Mouse (Mus musculus): Measurements from ENCODE around the gene Rb1. TPM values are rescaled to one million over a fixed set of nuclear protein-coding genes. Genes with fewer than 3 reads are reported as not detected.
A peak's percentile ranks its signal among the peaks of the same experiment; 100 is the strongest.

Gene Rb1
- polyA plus RNA-seq, 1 experiment from 2014 or later = 27.5 TPM

- no peak overlapping the region for H3K27ac ChIP-seq (replicated peaks)
- WGBS = 26% methylated on average over 5 of the region's 5 CpGs
- H3K27me3 ChIP-seq = no peaks in the 10 kb centered on the region
- H3K9me3 ChIP-seq = no peaks in the 10 kb centered on the region
- no peak overlapping the region for H3K4me3 ChIP-seq
- H3K4me2 ChIP-seq = no peak overlapping the region
- H3K9ac ChIP-seq = no peak overlapping the region
- H3K36me3 ChIP-seq = no peaks in the 10 kb centered on the region
- H3K4me1 ChIP-seq (replicated peaks) = peaks cover 9% of the 10 kb centered on the region; the same call in 1 of the 2 replicates
- ATAC-seq (ENCODE audit: low FRiP score, low read depth) = no peak
Measured at GRCm38 (mm10) chr14:73231286-73231982, 94.2 kb downstream of the Rb1 start.

DNA sequence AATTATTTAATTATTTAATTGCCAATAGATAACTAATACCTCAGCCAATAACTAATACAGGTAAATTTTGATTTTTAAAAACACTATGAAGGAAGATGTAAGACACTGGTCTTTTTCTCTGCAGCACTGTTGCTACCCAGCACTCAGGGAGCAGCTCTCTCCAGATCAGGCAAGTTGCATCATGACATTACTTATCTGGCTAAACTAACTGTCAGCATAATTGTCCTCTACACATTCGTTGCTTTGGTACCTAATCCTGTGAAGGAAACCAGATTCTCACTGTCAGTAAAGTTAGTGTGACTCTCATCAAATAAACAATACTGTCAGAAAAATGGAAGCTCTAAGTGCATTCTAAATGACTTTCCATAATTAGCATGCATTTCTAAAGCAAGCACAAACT lies 98.8 kb downstream of the Rb1 start:
- no peak overlapping the region for H3K4me2 ChIP-seq
- H3K27ac ChIP-seq (replicated peaks) = no peak overlapping the region

GRCm38 (mm10) chr14:73226346-73226745 lies 99.3 kb downstream of the Rb1 start:
- H3K9me3 ChIP-seq = no peaks in the 10 kb centered on the region
- H3K4me1 ChIP-seq (replicated peaks) = no peaks in the 10 kb centered on the region; the same call in 1 of the 2 replicates
- ATAC-seq (ENCODE audit: low FRiP score, low read depth) = peak; percentile 23; the same call in 1 of the 2 replicates
- no peaks in the 10 kb centered on the region for H3K27me3 ChIP-seq
- no peak overlapping the region for H3K4me2 ChIP-seq
- 0 out of 2 replicates have a peak, but pooled peaks cover 3% of the 10 kb centered on the region for H3K36me3 ChIP-seq
- 58% methylated on average over 3 of the region's 3 CpGs for WGBS
- H3K4me3 ChIP-seq = no peak overlapping the region
- no peak overlapping the region for H3K9ac ChIP-seq
- no peak overlapping the region for H3K27ac ChIP-seq (replicated peaks)

More for the DNA sequence above, 98.8 kb downstream of the Rb1 start:
- Histone ChIP-seq H3K9ac (no peak overlapping the region), H3K9me3 (no peaks in the 10 kb centered on the region), H3K36me3 (0 out of 2 replicates have a peak, but pooled peaks cover 3% of the 10 kb centered on the region), H3K27me3 (no peaks in the 10 kb centered on the region), H3K4me1 (replicated peaks) (no peaks in the 10 kb centered on the region; the same call in 1 of the 2 replicates), H3K4me3 (no peak overlapping the region)
- ATAC-seq (ENCODE audit: low FRiP score, low read depth) = no peak
- 33% methylated on average over 1 of the region's 1 CpGs for WGBS

DNA sequence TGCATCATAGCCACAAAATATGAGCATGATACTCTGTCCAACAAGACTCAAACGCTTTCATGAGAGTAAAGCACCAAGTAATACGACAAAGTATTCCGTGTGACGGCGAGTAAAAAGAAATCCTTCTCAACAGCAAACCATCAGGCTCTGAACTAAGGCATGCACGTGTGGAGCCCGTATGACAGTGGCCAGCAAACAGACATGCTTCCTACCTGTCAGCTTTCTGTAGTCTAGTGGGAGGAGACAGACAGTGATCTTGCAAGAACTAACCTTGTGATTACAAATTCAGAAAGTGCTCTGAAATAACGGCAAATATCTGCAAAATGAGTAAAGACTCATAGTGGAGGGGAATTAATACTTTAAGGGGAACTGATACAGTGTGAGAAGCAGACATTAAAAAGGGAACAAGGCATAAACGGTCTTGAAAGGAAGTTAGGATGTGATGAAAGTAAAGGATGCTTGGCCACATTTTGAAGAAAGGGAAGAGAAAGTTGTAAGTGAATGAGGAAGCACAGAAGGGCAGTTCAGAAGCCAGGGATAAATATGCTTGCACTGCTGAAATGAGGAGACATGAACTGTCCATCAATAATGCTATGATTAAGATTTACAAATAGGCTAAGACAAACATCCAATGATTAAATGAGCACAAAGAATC lies 103.2 kb downstream of the Rb1 start:
- Histone ChIP-seq H3K27me3 (no peaks in the 10 kb centered on the region), H3K36me3 (0 out of 2 replicates have a peak, but pooled peaks cover 3% of the 10 kb centered on the region), H3K4me2 (no peak overlapping the region), H3K9me3 (no peaks in the 10 kb centered on the region), H3K4me1 (replicated peaks) (no peaks in the 10 kb centered on the region), H3K4me3 (no peak overlapping the region), H3K27ac (replicated peaks) (no peak overlapping the region), H3K9ac (no peak overlapping the region)
- ATAC-seq (ENCODE audit: low FRiP score, low read depth) = no peak
- WGBS = 92% methylated on average over 9 of the region's 9 CpGs

- Histone ChIP-seq H3K36me3 (peaks cover 27% of the 10 kb centered on the region; the same call in 1 of the 2 replicates), H3K27me3 (no peaks in the 10 kb centered on the region), H3K4me2 (no peak overlapping the region), H3K27ac (replicated peaks) (0 out of 2 replicates have a peak overlapping the region, but pooled peaks have one; percentile 15), H3K4me3 (no peak overlapping the region), H3K4me1 (replicated peaks) (no peaks in the 10 kb centered on the region), H3K9me3 (no peaks in the 10 kb centered on the region), H3K9ac (no peak overlapping the region)
- 92% methylated on average over 1 of the region's 1 CpGs for WGBS
- ATAC-seq (ENCODE audit: low FRiP score, low read depth) = no peak
Measured at GRCm38 (mm10) chr14:73217062-73217461, 108.6 kb downstream of the Rb1 start.

DNA sequence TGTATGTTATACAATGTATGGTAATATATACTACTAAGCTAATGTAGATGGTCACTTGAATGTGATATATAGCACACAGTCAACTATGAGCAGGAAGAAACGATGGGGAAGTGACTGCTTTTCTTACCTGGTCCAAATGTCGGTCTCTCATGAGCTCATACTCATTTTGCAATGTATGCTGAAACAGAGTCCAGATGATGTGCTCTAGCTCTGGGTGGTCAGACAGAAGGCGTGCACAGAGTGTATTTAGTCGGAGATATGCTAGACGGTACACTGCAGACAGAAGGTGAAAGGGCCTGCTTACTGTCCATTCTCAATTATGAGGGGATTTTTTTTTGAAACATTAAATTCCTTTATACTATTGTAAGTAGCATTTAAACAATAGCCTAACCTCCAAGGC lies 114.1 kb downstream of the Rb1 start:
- H3K4me3 ChIP-seq = no peak overlapping the region
- no peak overlapping the region for H3K9ac ChIP-seq
- H3K27ac ChIP-seq (replicated peaks) = no peak overlapping the region
- H3K4me2 ChIP-seq = no peak overlapping the region
- no peaks in the 10 kb centered on the region for H3K27me3 ChIP-seq
- 96% methylated on average over 5 of the region's 5 CpGs for WGBS
- no peaks in the 10 kb centered on the region for H3K9me3 ChIP-seq
- H3K36me3 ChIP-seq = peaks cover 33% of the 10 kb centered on the region
- ATAC-seq (ENCODE audit: low FRiP score, low read depth) = no peak
- no peaks in the 10 kb centered on the region for H3K4me1 ChIP-seq (replicated peaks)

- H3K4me1 ChIP-seq (replicated peaks) = no peaks in the 10 kb centered on the region
- H3K9ac ChIP-seq = no peak overlapping the region
- no peak overlapping the region for H3K27ac ChIP-seq (replicated peaks)
- WGBS = 97% methylated on average over 8 of the region's 8 CpGs
- no peaks in the 10 kb centered on the region for H3K9me3 ChIP-seq
- H3K4me2 ChIP-seq = no peak overlapping the region
- H3K27me3 ChIP-seq = no peaks in the 10 kb centered on the region
- H3K36me3 ChIP-seq = peaks cover 26% of the 10 kb centered on the region
- ATAC-seq (ENCODE audit: low FRiP score, low read depth) = no peak
- H3K4me3 ChIP-seq = no peak overlapping the region
Measured at GRCm38 (mm10) chr14:73210196-73210595, 115.4 kb downstream of the Rb1 start.

DNA sequence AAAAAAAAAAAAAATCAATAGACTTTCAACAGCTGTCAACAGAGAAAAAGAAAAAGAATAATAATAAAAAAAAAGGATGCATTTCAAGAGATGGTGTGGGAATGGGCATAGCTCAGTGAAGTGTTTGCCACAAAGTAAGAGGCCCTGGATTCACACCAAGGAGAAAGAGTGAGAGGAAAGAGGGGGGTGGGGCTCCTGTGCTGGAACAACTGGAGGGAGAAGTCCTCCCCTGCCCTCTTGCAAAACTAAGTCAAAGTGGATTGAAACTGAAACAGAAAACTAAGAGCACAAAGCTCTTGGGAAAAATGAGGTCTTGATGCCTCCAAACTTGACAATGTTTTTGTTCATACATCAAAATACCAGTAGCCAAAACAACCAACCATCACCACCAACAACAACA lies 116.4 kb downstream of the Rb1 start:
- Histone ChIP-seq H3K9ac (no peak overlapping the region), H3K4me2 (no peak overlapping the region), H3K4me3 (no peak overlapping the region), H3K4me1 (replicated peaks) (no peaks in the 10 kb centered on the region), H3K9me3 (no peaks in the 10 kb centered on the region), H3K27me3 (no peaks in the 10 kb centered on the region), H3K27ac (replicated peaks) (no peak overlapping the region), H3K36me3 (peaks cover 23% of the 10 kb centered on the region)
- no peak for ATAC-seq (ENCODE audit: low FRiP score, low read depth)

DNA sequence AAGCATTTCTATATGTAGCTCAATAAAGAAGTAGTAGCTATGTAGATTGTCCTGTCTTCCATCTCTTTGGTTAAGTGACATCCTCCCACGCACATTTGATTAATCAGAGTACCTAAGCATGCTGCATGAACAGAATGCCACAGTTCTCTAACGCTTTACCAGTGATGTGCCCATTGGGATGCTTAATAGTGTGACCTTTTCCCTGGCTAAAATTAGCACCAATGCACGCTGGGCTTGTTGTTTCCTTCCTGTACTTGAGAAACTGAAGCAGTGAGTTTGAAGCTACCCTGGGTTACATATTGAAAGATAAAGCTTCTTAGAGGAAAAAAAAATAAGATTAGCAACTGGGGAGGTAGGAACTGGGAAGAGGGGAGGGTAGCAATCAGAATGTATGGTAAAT lies 121.6 kb downstream of the Rb1 start:
- Histone ChIP-seq H3K4me1 (replicated peaks) (no peaks in the 10 kb centered on the region), H3K4me3 (no peak overlapping the region), H3K36me3 (peaks cover 14% of the 10 kb centered on the region; the same call in 1 of the 2 replicates), H3K9ac (no peak overlapping the region), H3K4me2 (no peak overlapping the region), H3K9me3 (no peaks in the 10 kb centered on the region), H3K27ac (replicated peaks) (no peak overlapping the region), H3K27me3 (no peaks in the 10 kb centered on the region)
- no peak for ATAC-seq (ENCODE audit: low FRiP score, low read depth)
- WGBS = 72% methylated on average over 3 of the region's 3 CpGs

- Histone ChIP-seq H3K4me1 (replicated peaks) (no peaks in the 10 kb centered on the region), H3K4me3 (no peak overlapping the region), H3K9me3 (no peaks in the 10 kb centered on the region), H3K27me3 (no peaks in the 10 kb centered on the region), H3K9ac (no peak overlapping the region), H3K27ac (replicated peaks) (no peak overlapping the region), H3K4me2 (no peak overlapping the region), H3K36me3 (peaks cover 34% of the 10 kb centered on the region)
- no peak for ATAC-seq (ENCODE audit: low FRiP score, low read depth)
- WGBS = 83% methylated on average over 3 of the region's 3 CpGs
Measured at GRCm38 (mm10) chr14:73201447-73201846, 124.2 kb downstream of the Rb1 start.

DNA sequence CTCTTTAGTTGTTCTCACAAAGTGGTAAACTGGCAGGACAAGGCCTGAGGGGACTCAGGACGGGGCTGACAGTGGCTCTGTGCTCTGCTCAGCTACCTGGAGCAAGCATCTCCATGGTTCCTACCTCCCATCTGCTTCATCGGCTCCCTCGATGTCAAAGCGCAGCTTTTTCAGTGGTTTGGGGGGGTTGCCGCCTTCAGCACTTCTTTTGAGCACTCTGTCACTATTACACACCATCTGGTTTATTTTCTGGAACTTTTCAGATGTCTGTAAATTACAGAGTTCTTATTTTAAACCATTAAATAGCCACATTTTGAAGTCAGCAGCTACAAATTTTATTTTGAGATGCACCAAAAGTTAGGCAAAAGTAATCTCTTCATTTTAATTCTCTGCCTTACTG lies 126.6 kb downstream of the Rb1 start:
- no peak overlapping the region for H3K27ac ChIP-seq (replicated peaks)
- no peaks in the 10 kb centered on the region for H3K9me3 ChIP-seq
- no peaks in the 10 kb centered on the region for H3K27me3 ChIP-seq
- no peak overlapping the region for H3K4me2 ChIP-seq
- no peak overlapping the region for H3K4me3 ChIP-seq
- 69% methylated on average over 5 of the region's 5 CpGs for WGBS
- H3K9ac ChIP-seq = no peak overlapping the region
- ATAC-seq (ENCODE audit: low FRiP score, low read depth) = no peak
- peaks cover 38% of the 10 kb centered on the region for H3K36me3 ChIP-seq
- H3K4me1 ChIP-seq (replicated peaks) = no peaks in the 10 kb centered on the region

GRCm38 (mm10) chr14:73186875-73187274 lies 138.7 kb downstream of the Rb1 start:
- H3K4me1 ChIP-seq (replicated peaks) = no peaks in the 10 kb centered on the region
- ATAC-seq (ENCODE audit: low FRiP score, low read depth) = no peak
- 88% methylated on average over 7 of the region's 7 CpGs for WGBS

More at GRCm38 (mm10) chr14:73186875-73187274, 138.7 kb downstream of the Rb1 start:
- H3K9ac ChIP-seq = no peak overlapping the region
- no peaks in the 10 kb centered on the region for H3K27me3 ChIP-seq
- H3K9me3 ChIP-seq = no peaks in the 10 kb centered on the region
- no peak overlapping the region for H3K4me2 ChIP-seq
- no peak overlapping the region for H3K27ac ChIP-seq (replicated peaks)
- H3K36me3 ChIP-seq = peaks cover 27% of the 10 kb centered on the region
- no peak overlapping the region for H3K4me3 ChIP-seq
